Mouse (Mus musculus) embryonic facial prominence, embryonic 15.5 days (tissue): Measurements from ENCODE around the gene Nit2. TPM values are rescaled to one million over a fixed set of nuclear protein-coding genes. Genes with fewer than 3 reads are reported as not detected.

ENCODE experiments used
- ATAC-seq: fragments of 200-750 bp; cut with Nextera tagmentation; 2 replicates; pipeline ENCODE4 v1.8.0; 2017; ENCODE audit warnings: low read depth, moderate TSS enrichment; ENCODE audit not compliant: insufficient number of reproducible peaks, low FRiP score, low TSS enrichment
- H3K27ac ChIP-seq: fragments of 300-500 bp; sonication (generic); replicated peaks from 2 replicates; pipeline ENCODE4 v1.5.1; 2015; ENCODE audit warnings: mild to moderate bottlenecking, inconsistent platforms
- H3K27me3 ChIP-seq: fragments of 300-500 bp; sonication (generic); 2 replicates; pipeline ENCODE4 v1.6.1; 2015; ENCODE audit warnings: inconsistent platforms
- H3K36me3 ChIP-seq: fragments of 300-500 bp; sonication (generic); 2 replicates; pipeline ENCODE4 v1.6.1; 2015; ENCODE audit warnings: mild to moderate bottlenecking, inconsistent platforms
- H3K4me1 ChIP-seq: fragments of 300-500 bp; sonication (generic); 2 replicates; pipeline ENCODE4 v1.6.1; 2015; ENCODE audit warnings: inconsistent platforms
- H3K4me2 ChIP-seq: fragments of 300-500 bp; sonication (generic); replicated peaks from 2 replicates; pipeline ENCODE4 v1.6.1; 2015; ENCODE audit warnings: mild to moderate bottlenecking, inconsistent platforms
- H3K4me3 ChIP-seq: fragments of 300-500 bp; sonication (generic); replicated peaks from 2 replicates; pipeline ENCODE4 v1.5.1; 2015; ENCODE audit warnings: mild to moderate bottlenecking, inconsistent platforms
- H3K9ac ChIP-seq: fragments of 300-500 bp; sonication (generic); 2 replicates; pipeline ENCODE4 v1.6.1; 2015; ENCODE audit warnings: inconsistent platforms
- H3K9me3 ChIP-seq: fragments of 300-500 bp; sonication (generic); replicated peaks from 2 replicates; pipeline ENCODE4 v1.6.1; 2016; ENCODE audit warnings: inconsistent platforms
- WGBS: fragments of 180-500 bp; shearing (Covaris S2); methylation state at CpG from one replicate; pipeline ENCODE4 v1.1.7; 2015; 5-methylcytosine and 5-hydroxymethylcytosine counted together
- polyA plus RNA-seq: library from polyadenylated mRNA; unstranded; fragments of >200 nt; fragmentation: Nextera tagmentation; extraction: Ambion mirVana; gene quantifications from 2 replicates; pipeline ENCODE4 v1.2.1, GENCODE M21; 2015

Gene Nit2
- polyA plus RNA-seq, 1 experiment from 2014 or later: 79.6 TPM

DNA sequence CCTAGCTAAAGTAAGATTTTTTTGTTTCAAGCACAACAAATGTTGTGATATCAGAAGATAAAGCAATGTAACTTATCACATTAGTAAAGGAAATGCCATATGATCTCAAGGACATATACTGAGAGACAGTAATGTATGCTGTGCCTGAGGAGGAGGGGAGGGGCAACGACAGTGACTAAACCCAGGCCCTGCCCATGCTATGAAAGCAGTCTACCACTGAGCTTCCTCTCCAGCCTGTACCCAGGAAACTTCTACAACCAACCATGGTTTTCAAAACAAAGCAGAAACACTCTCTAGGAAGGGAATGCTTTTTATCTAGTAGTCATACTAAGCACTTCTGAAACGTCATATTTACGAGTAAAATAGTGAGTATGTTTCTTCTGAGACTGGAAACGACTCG, 4.3 kb downstream of the Nit2 start:
- Histone ChIP-seq H3K36me3 (peaks cover 51% of the 10 kb centered on the region), H3K27ac (no peak overlapping the region), H3K9ac (no peak overlapping the region), H3K4me1 (no peaks in the 10 kb centered on the region; the same call in 1 of the 2 replicates), H3K27me3 (no peaks in the 10 kb centered on the region), H3K4me2 (no peak overlapping the region), H3K9me3 (no peaks in the 10 kb centered on the region), H3K4me3 (no peak overlapping the region)
- ATAC-seq: no peak
- WGBS: 89% methylated on average over 5 of the region's 5 CpGs

DNA sequence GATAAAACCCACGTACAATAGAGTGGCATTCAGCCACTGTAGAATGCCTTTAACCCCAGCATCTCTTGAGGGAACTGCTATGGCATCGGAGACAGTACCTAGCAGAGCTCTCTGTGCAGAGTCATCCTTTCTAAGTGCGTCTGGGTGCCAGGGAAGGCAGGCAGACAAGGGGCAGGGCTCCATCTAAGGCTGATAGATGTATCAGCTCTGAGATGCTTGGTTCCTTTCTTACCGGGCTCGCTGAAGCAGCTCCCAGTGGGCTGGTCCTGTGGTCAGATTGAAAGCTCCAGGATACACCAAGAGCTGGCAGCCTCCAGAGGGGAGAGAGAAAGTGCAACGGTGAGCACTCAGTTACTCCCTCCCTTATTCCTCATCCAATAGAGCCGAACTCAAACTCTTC, 7.3 kb downstream of the Nit2 start:
- H3K9ac ChIP-seq: no peak overlapping the region
- no peak overlapping the region for H3K27ac ChIP-seq
- no peaks in the 10 kb centered on the region for H3K9me3 ChIP-seq
- no peaks in the 10 kb centered on the region for H3K27me3 ChIP-seq
- no peaks in the 10 kb centered on the region for H3K4me1 ChIP-seq
- no peak overlapping the region for H3K4me2 ChIP-seq
- ATAC-seq: no peak
- H3K36me3 ChIP-seq: peaks cover 62% of the 10 kb centered on the region
- H3K4me3 ChIP-seq: no peak overlapping the region
- WGBS: 65% methylated on average over 7 of the region's 7 CpGs

DNA sequence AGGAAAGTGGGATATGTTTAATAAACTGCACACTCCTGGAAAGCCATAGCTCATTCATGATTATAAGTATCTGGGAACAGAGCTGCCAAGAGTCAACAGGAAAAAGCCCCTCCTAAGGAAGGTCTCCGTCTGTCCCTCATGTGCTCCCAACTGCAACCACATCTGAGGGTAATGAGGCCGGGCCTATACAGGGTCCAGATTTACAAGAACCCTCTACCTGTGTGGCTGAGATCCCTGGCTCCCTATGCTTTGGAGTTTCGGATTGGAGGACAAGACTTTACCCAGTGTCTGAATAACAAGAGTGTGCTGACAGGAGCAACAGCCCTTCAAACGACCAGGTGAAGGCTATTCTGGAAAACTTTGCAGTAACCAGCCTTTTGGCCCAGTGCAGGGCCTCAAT, 9.4 kb downstream of the Nit2 start:
- WGBS: 76% methylated on average over 4 of the region's 4 CpGs
- no peaks in the 10 kb centered on the region for H3K4me1 ChIP-seq
- H3K4me2 ChIP-seq: no peak overlapping the region
- H3K27me3 ChIP-seq: no peaks in the 10 kb centered on the region
- no peaks in the 10 kb centered on the region for H3K9me3 ChIP-seq
- ATAC-seq: no peak
- H3K9ac ChIP-seq: no peak overlapping the region
- peaks cover 51% of the 10 kb centered on the region for H3K36me3 ChIP-seq
- no peak overlapping the region for H3K27ac ChIP-seq
- no peak overlapping the region for H3K4me3 ChIP-seq

DNA sequence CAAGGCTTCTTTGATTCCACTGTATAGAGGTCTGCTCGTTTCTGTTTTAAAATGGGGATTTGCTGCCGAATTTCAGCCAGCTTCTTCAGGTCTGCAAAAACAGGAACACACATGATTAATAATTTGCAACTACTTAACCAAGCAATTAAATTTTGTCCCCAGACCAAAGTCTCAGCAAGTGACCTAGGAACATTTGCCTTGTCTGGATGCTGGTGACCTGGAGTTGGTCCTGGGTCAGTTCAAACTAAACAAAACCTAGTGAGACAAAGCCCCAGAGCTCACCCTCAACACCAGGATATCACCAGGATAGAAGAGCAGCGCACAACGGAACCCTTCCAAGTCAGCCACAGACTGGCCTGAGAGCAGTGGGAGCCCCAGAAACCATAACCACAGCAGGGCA, 10.1 kb downstream of the Nit2 start:
- Histone ChIP-seq H3K9ac (no peak overlapping the region), H3K36me3 (peaks cover 57% of the 10 kb centered on the region), H3K4me1 (no peaks in the 10 kb centered on the region), H3K27ac (no peak overlapping the region), H3K4me3 (no peak overlapping the region), H3K4me2 (no peak overlapping the region), H3K9me3 (no peaks in the 10 kb centered on the region), H3K27me3 (no peaks in the 10 kb centered on the region)
- 87% methylated on average over 4 of the region's 4 CpGs for WGBS
- no peak for ATAC-seq

DNA sequence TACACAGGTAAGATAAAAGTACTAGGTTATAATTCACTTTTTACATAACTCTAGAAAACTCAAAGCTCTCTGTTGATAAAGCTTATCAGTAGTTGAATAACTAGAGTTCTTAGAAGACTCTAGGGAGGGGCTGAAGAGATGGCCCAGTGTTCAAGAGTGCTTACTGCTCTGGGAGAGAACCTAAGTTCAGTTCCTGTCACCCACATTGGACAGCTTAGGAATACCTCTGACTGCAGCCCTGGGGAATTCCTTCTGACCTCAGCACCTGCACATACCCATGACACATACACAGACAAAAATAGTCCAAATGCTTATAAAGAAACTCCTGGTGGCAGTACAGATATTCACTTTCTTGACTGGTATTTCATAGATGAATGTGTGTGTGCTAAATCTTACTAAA, 11.2 kb downstream of the Nit2 start:
- H3K27ac ChIP-seq: no peak overlapping the region
- no peak for ATAC-seq
- H3K9ac ChIP-seq: no peak overlapping the region
- H3K4me1 ChIP-seq: no peaks in the 10 kb centered on the region
- H3K4me3 ChIP-seq: no peak overlapping the region
- H3K27me3 ChIP-seq: no peaks in the 10 kb centered on the region
- H3K4me2 ChIP-seq: no peak overlapping the region
- H3K36me3 ChIP-seq: peaks cover 53% of the 10 kb centered on the region
- H3K9me3 ChIP-seq: no peaks in the 10 kb centered on the region

DNA sequence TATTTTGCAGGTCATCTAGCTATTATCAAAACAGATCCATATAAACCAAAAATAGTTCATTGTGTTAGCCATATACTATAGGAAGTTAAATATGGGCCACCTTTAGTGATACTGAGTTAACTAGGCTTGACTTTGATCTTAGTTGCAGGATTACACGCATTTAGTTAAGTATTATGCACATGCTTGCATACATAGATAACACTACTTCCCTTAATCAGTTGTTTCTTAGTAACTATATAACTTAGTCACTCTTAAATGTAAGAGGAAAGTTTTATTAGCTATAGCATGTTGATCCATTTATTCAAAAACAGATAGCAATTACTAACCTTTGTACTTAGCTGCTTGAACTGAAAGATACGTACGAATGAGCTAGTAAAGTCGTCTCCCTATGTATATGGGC, 15.7 kb downstream of the Nit2 start:
- H3K36me3 ChIP-seq: peaks cover 51% of the 10 kb centered on the region
- ATAC-seq: no peak

DNA sequence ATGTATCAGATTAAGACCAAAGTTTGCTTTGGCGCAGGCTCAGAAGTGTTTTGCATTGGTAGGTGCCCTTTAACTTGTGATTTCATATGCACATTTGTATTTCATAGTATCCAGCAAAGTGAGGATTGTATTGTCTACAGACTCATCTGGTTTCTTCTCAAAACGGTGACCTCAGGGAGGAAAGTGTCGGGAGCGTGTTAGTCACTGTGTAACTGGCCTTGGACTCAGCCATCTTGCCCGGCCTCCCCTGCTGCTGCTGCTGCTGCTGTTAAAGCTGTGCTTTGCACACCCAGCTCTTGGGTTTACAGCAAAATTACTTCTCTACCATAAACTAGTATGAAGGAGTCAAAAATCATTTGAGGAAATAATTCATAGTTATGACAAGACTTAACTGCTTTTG, 22.4 kb downstream of the Nit2 start:
- H3K36me3 ChIP-seq: peaks cover 34% of the 10 kb centered on the region

More for the DNA sequence above, 15.7 kb downstream of the Nit2 start:
- Histone ChIP-seq H3K27me3 (no peaks in the 10 kb centered on the region), H3K27ac (no peak overlapping the region), H3K4me1 (no peaks in the 10 kb centered on the region), H3K4me3 (no peak overlapping the region), H3K9me3 (no peaks in the 10 kb centered on the region), H3K4me2 (no peak overlapping the region), H3K9ac (no peak overlapping the region)
- WGBS: 95% methylated on average over 4 of the region's 4 CpGs

DNA sequence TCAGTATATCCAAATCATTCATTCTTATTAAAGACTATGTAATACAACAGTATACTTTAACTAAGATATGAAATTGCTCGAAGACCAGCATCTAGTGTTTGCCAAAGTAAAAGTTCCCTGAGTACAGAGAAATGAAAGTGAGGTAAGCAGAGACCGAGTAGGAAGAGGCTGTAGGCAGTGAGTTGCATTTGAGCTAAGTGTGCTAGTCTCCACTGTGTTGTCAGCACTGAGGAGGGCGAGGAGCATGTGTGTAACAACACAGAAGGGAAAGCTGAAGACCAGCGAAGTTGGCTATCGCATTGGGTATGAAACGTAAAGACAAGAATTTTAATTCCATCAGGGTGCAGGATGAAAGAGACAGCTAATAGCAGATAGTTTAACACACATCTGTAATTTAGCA, 33.5 kb downstream of the Nit2 start:
- Histone ChIP-seq H3K27ac (no peak overlapping the region), H3K9ac (no peak overlapping the region), H3K36me3 (peaks cover 16% of the 10 kb centered on the region), H3K9me3 (no peaks in the 10 kb centered on the region), H3K27me3 (no peaks in the 10 kb centered on the region), H3K4me2 (no peak overlapping the region), H3K4me1 (0 out of 2 replicates have a peak, but pooled peaks cover 5% of the 10 kb centered on the region), H3K4me3 (no peak overlapping the region)
- ATAC-seq: no peak
- WGBS: 91% methylated on average over 6 of the region's 6 CpGs

More for the DNA sequence above, 22.4 kb downstream of the Nit2 start:
- 88% methylated on average over 5 of the region's 5 CpGs for WGBS
- Histone ChIP-seq H3K4me1 (no peaks in the 10 kb centered on the region), H3K4me2 (no peak overlapping the region), H3K9me3 (no peaks in the 10 kb centered on the region), H3K9ac (no peak overlapping the region), H3K4me3 (no peak overlapping the region), H3K27me3 (no peaks in the 10 kb centered on the region), H3K27ac (no peak overlapping the region)
- ATAC-seq: no peak

DNA sequence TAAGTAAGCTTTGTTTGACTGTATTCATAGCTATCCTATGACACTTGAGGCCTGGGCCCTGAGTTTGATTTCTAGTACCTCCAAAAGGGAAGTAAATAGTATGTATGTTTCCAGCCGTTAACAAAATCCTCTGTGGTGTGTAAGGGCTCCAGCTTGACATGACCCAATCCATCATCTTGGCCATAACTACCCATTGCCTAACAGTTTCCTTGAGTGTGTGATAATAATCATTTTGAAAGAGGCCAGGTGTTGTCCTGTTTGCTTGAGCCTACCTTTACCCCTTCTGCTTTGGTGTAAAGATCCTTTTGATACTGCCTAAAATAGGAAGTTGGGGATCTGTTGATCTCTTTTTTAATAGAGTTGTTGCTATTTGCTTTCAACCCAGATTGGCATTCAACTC, 34.8 kb downstream of the Nit2 start:
- peaks cover 10% of the 10 kb centered on the region for H3K36me3 ChIP-seq
- WGBS: 73% methylated on average over 1 of the region's 1 CpGs
- H3K27ac ChIP-seq: no peak overlapping the region
- no peak for ATAC-seq
- no peaks in the 10 kb centered on the region for H3K9me3 ChIP-seq
- H3K9ac ChIP-seq: no peak overlapping the region
- 0 out of 2 replicates have a peak, but pooled peaks cover 5% of the 10 kb centered on the region for H3K4me1 ChIP-seq
- no peaks in the 10 kb centered on the region for H3K27me3 ChIP-seq
- no peak overlapping the region for H3K4me2 ChIP-seq
- H3K4me3 ChIP-seq: no peak overlapping the region

DNA sequence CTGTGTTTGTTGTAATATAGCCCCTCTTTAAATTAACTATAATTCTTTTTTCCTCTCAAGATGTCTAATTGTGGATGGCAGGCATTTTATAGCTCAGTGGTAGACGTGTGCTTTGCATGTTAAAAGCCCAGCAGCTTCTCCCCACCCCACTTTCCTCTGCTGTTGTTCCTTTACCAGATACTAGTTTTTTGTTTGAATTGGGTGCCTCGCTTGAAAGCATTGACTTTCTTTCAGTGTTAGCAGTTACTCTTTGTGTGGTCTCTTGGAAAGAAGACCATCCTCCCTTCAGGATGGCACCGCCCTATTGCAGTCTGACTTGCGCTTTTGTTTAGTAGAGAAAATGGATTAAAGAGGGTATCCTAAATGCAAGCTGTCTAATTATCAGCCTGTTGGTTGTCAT, 35.6 kb downstream of the Nit2 start:
- Histone ChIP-seq H3K36me3 (peaks cover 7% of the 10 kb centered on the region; the same call in 1 of the 2 replicates), H3K27me3 (no peaks in the 10 kb centered on the region), H3K9ac (no peak overlapping the region), H3K4me3 (no peak overlapping the region), H3K27ac (no peak overlapping the region), H3K4me1 (0 out of 2 replicates have a peak, but pooled peaks cover 5% of the 10 kb centered on the region), H3K9me3 (no peaks in the 10 kb centered on the region), H3K4me2 (no peak overlapping the region)
- WGBS: 76% methylated on average over 4 of the region's 4 CpGs
- no peak for ATAC-seq

DNA sequence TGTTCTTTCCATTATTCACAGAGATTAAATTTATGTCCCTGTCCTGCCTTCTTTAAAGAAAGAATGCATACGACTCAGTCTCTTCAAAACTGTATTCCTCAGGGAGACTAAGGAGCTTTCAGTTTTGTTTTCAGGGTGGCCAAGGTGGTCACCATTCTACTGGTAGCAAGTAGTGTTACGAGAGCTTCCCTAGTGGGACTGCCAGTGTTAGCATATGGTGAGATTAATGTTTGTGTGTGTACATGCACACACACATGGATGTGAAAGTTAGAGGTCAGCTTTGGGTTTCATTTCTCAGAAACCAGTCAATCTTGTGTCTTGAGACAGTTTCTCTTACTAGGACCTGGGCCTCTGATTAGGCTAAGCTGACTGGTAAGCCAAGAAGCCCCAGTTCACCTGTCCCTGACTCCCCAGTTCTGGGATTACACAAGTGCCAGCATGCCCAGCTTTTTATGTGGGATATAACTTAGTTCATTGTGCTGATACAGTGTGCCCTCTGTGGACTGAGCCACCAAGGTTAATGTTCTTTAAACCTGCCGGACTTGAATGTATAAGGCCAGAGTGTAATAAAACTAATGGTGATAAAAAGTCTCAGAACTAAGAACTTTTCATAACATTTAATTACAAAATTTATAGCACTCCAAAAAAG, 36.3 kb downstream of the Nit2 start:
- no peak overlapping the region for H3K4me3 ChIP-seq
- no peak overlapping the region for H3K27ac ChIP-seq
- ATAC-seq: no peak
- H3K4me2 ChIP-seq: no peak overlapping the region
- peaks cover 7% of the 10 kb centered on the region; the same call in 1 of the 2 replicates for H3K36me3 ChIP-seq
- 73% methylated on average over 3 of the region's 3 CpGs for WGBS
- no peak overlapping the region for H3K9ac ChIP-seq
- H3K4me1 ChIP-seq: 0 out of 2 replicates have a peak, but pooled peaks cover 5% of the 10 kb centered on the region
- H3K27me3 ChIP-seq: no peaks in the 10 kb centered on the region
- H3K9me3 ChIP-seq: no peaks in the 10 kb centered on the region

DNA sequence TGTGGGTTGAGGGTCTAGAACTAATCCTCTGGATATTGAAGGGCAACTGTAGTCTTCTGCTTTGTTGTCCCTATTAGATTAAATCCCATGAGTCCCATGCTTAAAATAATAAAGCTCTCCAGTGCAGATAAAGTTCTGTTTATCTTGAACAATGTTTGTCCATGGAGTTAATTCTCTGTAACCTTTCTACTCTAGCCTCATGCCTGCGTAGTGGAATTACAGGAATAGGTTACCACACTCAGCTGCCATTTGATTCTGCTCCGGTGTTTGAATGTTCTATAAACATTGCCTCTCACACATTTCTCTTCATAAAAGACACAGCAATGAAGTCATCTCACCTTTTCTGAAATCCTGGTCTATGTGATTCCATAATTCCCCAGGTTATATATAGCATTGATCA, 39.3 kb downstream of the Nit2 start:
- H3K36me3 ChIP-seq: no peaks in the 10 kb centered on the region; the same call in 1 of the 2 replicates
- H3K9me3 ChIP-seq: no peaks in the 10 kb centered on the region

More for the DNA sequence above, 39.3 kb downstream of the Nit2 start:
- H3K4me3 ChIP-seq: no peak overlapping the region
- no peak overlapping the region for H3K27ac ChIP-seq
- WGBS: 91% methylated on average over 2 of the region's 2 CpGs
- H3K4me1 ChIP-seq: peaks cover 16% of the 10 kb centered on the region
- no peak for ATAC-seq
- no peak overlapping the region for H3K4me2 ChIP-seq
- no peak overlapping the region for H3K9ac ChIP-seq
- no peaks in the 10 kb centered on the region for H3K27me3 ChIP-seq
